ENCODE assay signal across 8 mouse cellular contexts in genomic region chr6:7844412-7844801, GRCm38 (mm10). TPM values are rescaled to one million over a fixed set of nuclear protein-coding genes. Genes with fewer than 3 reads are reported as not detected.
DNase-seq lines count a peak whose midpoint lies in the region; ATAC-seq and TF ChIP-seq lines count a peak whose summit lies in the region.

No protein-coding gene starts in this region.

- no peaks in the 10 kb centered on the region for H3K9me3 ChIP-seq in forebrain, embryonic 15.5 days
- no peaks in the 10 kb centered on the region for H3K9me3 ChIP-seq in lung, embryonic 14.5 days (ENCODE audit: low read depth, low read length)

- no peak for TF ChIP-seq POLR2A in olfactory bulb, adult 2 months (IDR thresholded peaks at IDR 0.05; ENCODE audit: insufficient read depth, low read depth, low read length)
- TF ChIP-seq POLR2A in thymus, adult 2 months (IDR thresholded peaks at IDR 0.05; ENCODE audit: control insufficient read depth, extremely low read depth, insufficient read depth, low read length, poor library complexity), result no peak

- peak overlapping the region; percentile 68 for H3K4me2 ChIP-seq in forebrain, embryonic 15.5 days (replicated peaks)
- peak overlapping the region; percentile 69 for H3K4me2 ChIP-seq in lung, embryonic 14.5 days

- peak; percentile 97 for DNase-seq in ES-CJ7 (ENCODE audit: low read depth, low spot score)
- peak; percentile 95 for DNase-seq in cerebellum, adult 11 months
- peak; percentile 98 to 99 for DNase-seq in heart, postnatal 36 days
- peak; percentile 96 to 99 for DNase-seq in layer of hippocampus, adult 2 months (ENCODE audit: low spot score in 2 of 2)
- peak; percentile 98 for DNase-seq in lung, embryonic 14.5 days
- peak; percentile 100 for DNase-seq in thymus, adult 2 months

- H3K4me3 ChIP-seq in forebrain, embryonic 15.5 days, result peak overlapping the region; percentile 72
- peak overlapping the region; percentile 75 for H3K4me3 ChIP-seq in layer of hippocampus, adult 2 months
- H3K4me3 ChIP-seq in lung, embryonic 14.5 days (ENCODE audit: low read depth, low read length), result peak overlapping the region; percentile 78
- peak overlapping the region; percentile 100 for H3K4me3 ChIP-seq in olfactory bulb, adult 2 months (ENCODE audit: insufficient read depth, low read depth, low read length)
- H3K4me3 ChIP-seq in thymus, adult 2 months (ENCODE audit: control insufficient read depth, insufficient read depth, low read length), result no peak overlapping the region

- H3K27me3 ChIP-seq in forebrain, embryonic 15.5 days, result no peaks in the 10 kb centered on the region
- no peaks in the 10 kb centered on the region for H3K27me3 ChIP-seq in lung, embryonic 14.5 days (ENCODE audit: insufficient read depth, low read length)
- H3K27me3 ChIP-seq in thymus, adult 2 months (ENCODE audit: control insufficient read depth, insufficient read depth, low read length), result no peaks in the 10 kb centered on the region

- ATAC-seq in forebrain, embryonic 15.5 days (replicated peaks), result peak; percentile 99
- peak; percentile 99 for ATAC-seq in lung, embryonic 14.5 days (ENCODE audit: insufficient read depth)

- no peaks in the 10 kb centered on the region for H3K36me3 ChIP-seq in forebrain, embryonic 15.5 days
- H3K36me3 ChIP-seq in lung, embryonic 14.5 days (ENCODE audit: insufficient read depth), result no peaks in the 10 kb centered on the region
- H3K36me3 ChIP-seq in thymus, adult 2 months (ENCODE audit: control insufficient read depth, insufficient read depth, low read length), result no peaks in the 10 kb centered on the region

- intact Hi-C loops in heart, postnatal 36 days (cut with DNase I), result loop anchor here (10.0 kb wide), 2 partner anchors 340 to 410 kb away; partner anchors contain the start of genes Gm45062, Rpa3 and Umad1

- peaks cover 12% of the 10 kb centered on the region for H3K4me1 ChIP-seq in forebrain, embryonic 15.5 days
- peaks cover 5% of the 10 kb centered on the region; the same call in 1 of the 2 replicates for H3K4me1 ChIP-seq in lung, embryonic 14.5 days (ENCODE audit: insufficient read depth)
- peaks cover 10% of the 10 kb centered on the region for H3K4me1 ChIP-seq in olfactory bulb, adult 2 months (ENCODE audit: control insufficient read depth, insufficient read depth, low read length)
- H3K4me1 ChIP-seq in thymus, adult 2 months (replicated peaks; ENCODE audit: control insufficient read depth, insufficient read depth, low read length), result peaks cover 18% of the 10 kb centered on the region

- peak overlapping the region; percentile 91 for H3K27ac ChIP-seq in forebrain, embryonic 15.5 days (replicated peaks)
- peak overlapping the region; percentile 59 for H3K27ac ChIP-seq in layer of hippocampus, adult 2 months
- H3K27ac ChIP-seq in lung, embryonic 14.5 days (ENCODE audit: low read depth), result peak overlapping the region; percentile 94; the same call in 1 of the 2 replicates
- H3K27ac ChIP-seq in olfactory bulb, adult 2 months (ENCODE audit: insufficient read depth, low read depth, low read length), result peak overlapping the region; percentile 78; the same call in 1 of the 2 replicates
- peak overlapping the region; percentile 95; the same call in 1 of the 2 replicates for H3K27ac ChIP-seq in thymus, adult 2 months (ENCODE audit: control insufficient read depth, insufficient read depth, low read length)

- TF ChIP-seq CTCF in layer of hippocampus, adult 2 months (conservative IDR thresholded peaks at IDR 0.05), result peak; percentile 80
- TF ChIP-seq CTCF in lung, embryonic 14.5 days (IDR thresholded peaks at IDR 0.05; ENCODE audit: low read depth), result peak; percentile 56
- peak; percentile 22; the same call in 1 of the 2 replicates for TF ChIP-seq CTCF in olfactory bulb, adult 2 months (IDR thresholded peaks at IDR 0.05; ENCODE audit: insufficient read depth, low read depth, low read length)
- 0 out of 2 replicates have a peak, but pooled peaks have one; percentile 67 for TF ChIP-seq CTCF in thymus, adult 2 months (IDR thresholded peaks at IDR 0.05; ENCODE audit: borderline replicate concordance, control insufficient read depth, extremely low read depth, insufficient read depth, low read length, poor library complexity)

- under 1% methylated on average over 30 of the region's 33 CpGs for WGBS in forebrain, embryonic 15.5 days
- WGBS in lung, embryonic 14.5 days, result under 1% methylated on average over 33 of the region's 33 CpGs
- 1% methylated on average over 27 of the region's 33 CpGs for WGBS in olfactory bulb, adult 2 months
- under 1% methylated on average over 33 of the region's 33 CpGs for WGBS in thymus, adult 2 months

- peak overlapping the region; percentile 89 for H3K9ac ChIP-seq in forebrain, embryonic 15.5 days (replicated peaks)
- peak overlapping the region; percentile 87 for H3K9ac ChIP-seq in lung, embryonic 14.5 days

RNA-seq across cellular contexts. Expression of gene C1galt1, which starts 0.2 kb away (rescaled TPM):
- polyA plus RNA-seq in forebrain, embryonic 15.5 days (2015; fragmentation: Nextera tagmentation; extraction: Ambion mirVana), result 1.3 and 1.5 TPM in 2 replicates
- total RNA-seq in heart, postnatal 36 days (2021), result 10 to 100 TPM; 15.3 to 15.5 TPM
- total RNA-seq in layer of hippocampus, adult 2 months (2021), result 1 to 10 TPM; 9.2 to 9.5 TPM
- 4.7 and 5.6 TPM in 2 replicates for polyA plus RNA-seq in lung, embryonic 14.5 days (2014; fragmentation: Nextera tagmentation; extraction: Ambion mirVana)
- polyA plus RNA-seq in olfactory bulb, adult 2 months (2012; ENCODE audit: insufficient read depth, insufficient read length, low replicate concordance, missing spikeins), result not detected in 2 replicates
- 12.9 and 13.1 TPM in 2 replicates for polyA plus RNA-seq in thymus, adult 2 months (2012; rRNA removed)

Comparison
In these comparisons a context has a peak if more than half of its experiments do, and no peak if none do; other contexts are left out.
1. CTCF ChIP-seq: peak in every context shown above with its lines; median percentile 80 in layer of hippocampus, adult 2 months; 67 in thymus, adult 2 months; 56 in lung, embryonic 14.5 days; 22 in olfactory bulb, adult 2 months.